Mouse (Mus musculus) neural tube, embryonic 10.5 days (tissue): ENCODE data around the gene Comp.

ENCODE experiments used
- DNase-seq: peaks from one replicate; pipeline ENCODE4 v3.0.0-alpha.2; 2017; ENCODE audit warnings: low spot score; ENCODE audit errors: extremely low spot score

Comp gene

DNA sequence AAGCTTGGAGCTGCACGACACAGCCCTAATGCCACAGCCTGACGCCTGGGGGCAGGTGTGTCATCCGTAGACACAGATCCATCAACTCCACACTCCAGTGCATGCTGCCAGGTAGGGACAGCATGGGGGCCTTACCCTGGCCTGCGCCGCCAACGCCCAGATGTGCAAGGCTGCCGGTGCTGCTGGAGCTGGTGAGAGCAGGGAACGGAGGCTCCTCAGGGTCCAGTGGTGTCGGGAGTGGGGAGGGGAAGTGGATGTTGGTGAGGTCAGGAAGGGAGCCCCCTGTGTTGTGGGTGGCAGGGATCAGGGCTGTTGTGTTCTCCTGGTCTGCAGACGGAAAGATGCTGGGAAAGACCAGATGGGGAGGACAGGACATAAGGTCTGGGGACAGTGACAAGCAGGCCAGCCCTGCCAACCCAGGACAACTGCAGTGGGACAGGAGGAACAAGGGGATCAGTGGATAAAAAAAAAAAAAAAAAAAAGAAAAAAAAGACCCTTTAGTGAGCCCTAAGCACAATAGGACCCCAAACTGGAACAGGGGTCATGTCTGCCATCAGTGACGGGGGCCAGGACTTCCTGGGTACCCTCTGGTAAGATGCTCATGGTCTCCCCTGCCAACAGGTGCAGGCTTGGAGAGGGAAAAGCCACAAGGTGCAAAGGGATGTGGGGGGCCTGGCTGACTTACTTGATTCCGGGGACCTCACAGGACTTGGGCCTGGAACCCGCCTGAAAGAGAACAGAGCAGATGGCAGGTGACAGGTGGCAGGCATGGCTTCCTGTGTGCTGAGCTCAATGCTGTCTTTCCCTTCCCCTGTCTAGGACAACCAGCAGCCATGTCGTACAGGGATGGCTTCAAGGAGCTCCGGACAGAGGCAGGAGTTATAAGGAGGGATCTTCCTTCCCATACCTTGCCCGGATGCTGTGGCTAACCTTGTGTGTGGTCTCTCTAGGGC lies 24.5 kb downstream of the Comp start:
- DNase-seq, result no peak

DNA sequence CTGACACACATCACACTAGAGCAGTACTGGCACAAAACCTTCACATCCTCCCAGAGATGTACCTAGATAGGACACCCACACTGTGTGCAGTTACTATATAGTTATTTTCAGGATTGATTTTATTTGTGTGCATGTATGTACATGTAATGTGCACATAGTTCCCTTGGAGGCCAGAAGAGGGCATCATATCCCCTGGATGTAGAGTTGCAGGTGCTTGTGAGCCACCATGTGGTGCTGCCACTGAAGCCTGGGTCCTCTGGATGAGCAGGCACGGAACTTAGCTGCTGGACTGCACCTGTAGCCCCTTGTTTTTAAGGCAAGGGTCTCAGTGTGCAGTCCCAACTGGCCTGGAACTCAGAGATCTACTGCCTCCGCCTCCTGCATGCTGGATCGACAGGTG lies 30.9 kb downstream of the Comp start:
- no peak for DNase-seq

DNA sequence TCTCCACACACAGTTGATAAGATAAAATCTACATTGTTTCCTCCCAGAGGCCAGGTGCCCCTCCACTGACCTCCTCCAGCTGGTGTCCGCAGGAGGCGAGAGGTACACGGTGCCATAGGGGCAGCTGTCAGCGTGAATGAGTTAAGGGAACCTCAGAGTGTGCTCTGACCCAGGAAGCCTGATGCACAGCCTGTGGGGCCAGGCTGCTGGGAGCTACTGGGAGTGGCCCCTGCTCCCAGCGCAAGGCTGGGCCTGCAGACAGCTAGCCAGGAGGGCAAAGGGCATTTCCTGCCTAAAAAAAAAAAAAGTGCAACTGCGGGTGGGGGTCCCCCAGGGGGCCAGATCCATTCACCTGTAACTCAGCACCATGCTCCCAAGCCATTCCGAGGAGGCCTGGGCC lies 31.8 kb downstream of the Comp start:
- no peak for DNase-seq

DNA sequence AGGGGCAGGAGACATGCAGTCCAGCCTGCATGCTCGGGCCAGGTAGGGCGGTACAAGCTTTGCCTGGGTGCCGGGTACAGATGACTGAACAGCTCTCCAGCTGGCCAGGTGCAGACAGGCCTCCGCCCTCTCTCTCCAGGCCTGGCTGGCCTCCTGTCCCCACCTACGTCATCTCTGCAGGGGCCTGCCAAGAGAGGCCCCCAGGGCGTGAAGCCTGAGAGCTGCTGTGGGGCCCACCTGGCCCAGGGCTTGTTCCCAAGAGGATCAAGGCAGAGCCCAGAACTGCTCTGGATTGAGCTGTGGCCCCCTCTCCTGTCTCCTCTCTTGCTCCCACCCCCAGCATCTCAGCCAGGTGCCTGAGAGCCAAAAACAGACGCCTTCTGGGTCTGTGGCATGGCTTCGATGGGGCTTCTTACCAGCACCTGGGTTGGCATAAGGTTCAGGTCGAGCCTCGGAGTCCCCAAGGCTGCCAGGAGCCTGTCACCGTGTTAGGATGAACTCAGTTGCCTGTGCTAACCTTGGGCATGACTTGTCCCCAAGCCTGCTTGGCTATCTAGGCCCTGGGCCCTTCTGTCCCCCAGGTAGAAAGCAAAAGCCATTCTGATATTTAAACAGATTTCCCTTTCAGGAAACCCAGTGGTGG lies 33.2 kb downstream of the Comp start:
- no peak for DNase-seq

DNA sequence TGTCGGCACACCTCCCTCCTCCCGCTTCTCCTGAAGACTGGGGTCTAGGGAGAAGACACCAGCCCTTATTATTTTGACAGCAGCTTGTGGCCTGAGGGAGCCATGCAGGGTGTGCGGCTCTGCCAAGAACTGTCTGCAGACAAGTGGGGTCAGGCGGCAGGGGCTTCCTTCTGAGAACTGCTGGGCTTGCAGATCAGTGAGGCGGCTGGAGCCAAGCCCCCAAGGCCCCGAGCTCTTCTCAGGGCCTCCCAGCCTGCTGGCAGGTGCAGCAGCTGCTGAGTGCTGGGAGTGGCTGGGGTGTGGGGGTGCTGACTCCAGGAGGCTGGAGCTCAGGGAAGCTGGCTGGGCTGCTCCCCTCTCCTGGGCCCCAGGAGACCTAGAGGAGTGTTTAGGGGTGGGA lies 34.9 kb downstream of the Comp start:
- no peak for DNase-seq

DNA sequence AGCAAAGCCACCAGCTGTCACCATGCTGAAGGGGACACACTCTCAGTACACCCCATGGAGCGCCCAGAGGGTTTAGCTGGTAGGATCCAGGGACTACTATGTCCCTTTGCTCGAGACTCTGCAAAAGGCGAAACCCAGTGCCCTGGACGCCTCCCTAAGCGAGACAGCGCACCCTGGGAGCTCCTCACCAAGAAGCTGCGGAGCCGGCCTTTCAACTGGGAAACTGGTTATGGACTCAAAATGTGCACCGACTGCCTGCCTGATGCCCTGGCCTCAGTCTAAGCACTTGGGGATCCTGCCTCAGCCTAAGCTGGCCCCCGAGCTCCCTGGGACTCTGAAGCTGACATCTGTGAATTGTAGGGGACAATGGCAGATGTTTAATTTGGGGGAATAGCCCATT lies 35.7 kb downstream of the Comp start:
- DNase-seq, result no peak

DNA sequence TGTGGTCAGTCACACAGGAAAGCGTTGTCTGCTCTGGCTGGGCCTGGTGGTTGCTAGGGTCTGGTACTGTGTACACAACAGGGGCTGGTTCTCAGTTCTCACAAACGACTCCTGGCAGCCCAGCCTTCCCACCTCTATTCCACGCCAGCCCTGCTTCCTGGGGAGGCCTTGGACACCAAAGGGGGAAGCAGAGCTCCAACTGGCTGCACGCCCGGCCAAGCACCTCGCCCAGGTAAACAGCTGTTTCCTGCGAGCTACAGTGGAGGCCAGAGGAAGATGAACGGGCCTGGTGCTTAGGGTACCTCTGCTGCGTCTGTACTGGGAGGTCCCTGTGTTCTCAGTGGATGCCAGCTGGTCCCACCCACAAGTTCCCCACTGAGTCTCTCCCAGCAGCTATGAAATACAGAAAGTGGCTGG lies 36.1 kb downstream of the Comp start:
- DNase-seq, result no peak

DNA sequence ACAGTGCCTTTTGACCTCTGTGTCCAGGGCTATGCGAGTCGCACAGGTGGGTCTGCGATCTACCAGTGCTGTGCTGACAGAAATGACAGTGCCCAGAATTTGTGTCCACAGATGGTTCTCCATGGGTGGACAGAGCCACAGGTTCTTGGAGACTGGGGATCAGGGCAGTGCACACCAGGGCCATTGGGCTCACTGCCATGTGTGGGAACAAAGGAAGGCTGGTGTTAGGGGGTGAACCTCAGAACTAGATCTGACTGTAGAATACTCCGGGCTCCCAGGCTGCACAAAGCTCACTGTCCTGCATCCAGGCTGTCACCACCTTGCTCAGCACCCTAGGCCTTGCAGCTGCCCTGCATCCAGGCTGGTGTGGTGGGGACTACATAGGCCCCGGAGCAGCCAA lies 36.9 kb downstream of the Comp start:
- no peak for DNase-seq

DNA sequence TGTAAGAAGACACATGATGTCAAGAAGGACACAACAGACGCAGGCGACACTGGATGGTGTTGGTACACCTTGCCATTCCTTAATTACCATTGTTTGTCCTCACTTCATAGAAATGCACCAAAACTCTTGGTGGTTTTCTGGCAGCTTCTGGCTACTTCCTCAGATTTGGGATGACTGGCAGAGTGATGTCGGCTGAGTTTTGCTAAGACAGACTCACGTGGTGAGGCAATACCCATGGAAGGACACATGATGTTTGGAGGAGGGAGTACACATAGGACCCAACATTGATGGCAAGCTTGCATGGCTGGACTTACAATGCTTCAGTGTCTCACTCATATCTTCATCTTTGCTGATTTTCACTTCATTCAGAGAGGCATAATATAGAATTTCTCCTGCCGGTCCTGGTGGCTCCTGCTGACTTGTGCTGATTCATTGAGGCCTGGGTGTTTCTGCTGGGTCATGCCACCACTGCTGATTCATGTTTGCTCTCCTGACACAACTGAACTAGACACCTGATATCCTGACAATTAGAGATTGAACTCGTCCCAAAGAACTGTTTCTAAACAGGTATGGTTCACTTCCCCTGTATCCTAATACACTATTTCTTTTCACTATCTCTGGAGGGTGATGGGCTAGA lies 41.1 kb downstream of the Comp start:
- DNase-seq, result no peak

DNA sequence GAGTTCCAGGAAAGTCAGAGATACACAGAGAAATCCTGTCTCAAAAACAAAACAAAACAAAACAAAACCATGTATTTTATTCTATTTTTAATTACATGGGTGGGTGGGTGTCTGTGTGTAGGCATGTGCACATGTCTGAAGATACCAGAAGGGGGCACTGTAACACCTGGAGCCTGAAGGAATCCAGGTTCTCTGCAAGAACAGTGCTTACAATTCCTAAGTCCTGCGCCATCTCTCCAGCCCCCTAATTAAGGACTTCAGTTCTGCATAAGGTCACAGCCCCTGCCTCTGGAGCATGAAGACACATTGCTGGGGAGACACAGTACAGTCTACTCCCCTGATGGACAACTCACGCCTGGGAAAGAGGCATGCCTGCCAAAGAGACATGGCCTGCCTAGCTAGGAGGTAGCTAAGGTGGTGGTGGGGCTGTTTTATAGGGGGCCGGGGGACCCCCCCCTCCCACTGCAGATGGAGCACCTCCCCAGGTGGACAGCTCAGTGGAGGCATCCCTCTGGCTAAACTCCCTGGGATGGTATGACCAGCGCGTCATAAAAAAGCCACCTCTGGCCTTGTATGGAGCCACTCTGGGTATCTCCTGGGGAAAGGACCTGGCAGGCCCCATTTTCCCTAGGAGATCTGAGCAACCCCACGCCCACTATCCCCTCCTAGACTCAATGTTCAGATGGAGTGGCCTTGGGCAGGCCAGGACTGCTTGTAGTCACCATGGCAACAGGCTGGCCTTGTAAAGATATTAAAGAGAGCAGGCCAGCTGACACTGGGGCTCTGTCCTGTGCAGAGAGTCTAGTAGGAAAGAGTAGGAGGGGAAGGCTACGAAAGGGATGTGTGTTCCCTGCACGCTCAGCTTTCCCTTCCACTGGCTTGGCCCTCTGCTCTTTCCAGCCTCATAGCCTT lies 42.4 kb downstream of the Comp start:
- peak; percentile 24 for DNase-seq

DNA sequence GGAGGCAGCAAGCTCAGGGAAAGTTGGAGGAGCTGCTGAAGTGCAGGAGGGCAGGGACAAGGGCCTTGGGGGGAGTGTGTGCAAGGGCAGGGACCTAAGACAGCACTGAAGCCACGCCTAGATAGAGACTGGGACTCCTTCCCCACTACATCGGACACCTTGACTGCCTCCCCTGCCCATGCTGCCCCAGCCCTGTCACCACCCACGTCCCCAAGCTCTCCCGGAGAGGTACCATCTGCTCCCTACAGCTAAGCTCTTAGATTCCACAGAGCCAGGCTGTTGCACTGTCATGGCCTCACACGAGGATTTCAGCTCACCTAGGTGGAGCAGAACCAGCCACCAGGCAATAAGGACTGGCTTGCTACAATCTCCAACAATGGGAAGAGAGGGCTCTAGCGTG lies 43.6 kb downstream of the Comp start:
- no peak for DNase-seq

DNA sequence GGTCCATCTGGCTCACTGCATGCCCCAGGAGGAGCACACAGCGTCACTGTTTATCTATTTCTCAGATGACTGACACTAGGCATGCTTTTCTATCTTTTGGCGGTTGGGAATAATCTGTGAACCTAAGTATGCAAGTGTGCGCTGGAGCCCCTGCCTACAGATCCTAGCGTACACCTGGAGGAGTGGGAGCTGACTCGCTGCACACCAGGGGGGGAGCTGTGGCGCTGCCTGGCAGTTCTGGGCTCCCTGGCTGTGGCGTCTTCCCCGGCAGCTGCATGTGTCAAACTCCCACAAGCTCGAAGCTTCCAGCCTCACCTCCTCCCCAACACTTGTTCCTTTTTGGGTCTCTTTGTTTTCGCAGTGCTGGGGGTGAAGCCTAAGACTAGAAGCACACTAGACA lies 44.6 kb downstream of the Comp start:
- DNase-seq, result no peak

DNA sequence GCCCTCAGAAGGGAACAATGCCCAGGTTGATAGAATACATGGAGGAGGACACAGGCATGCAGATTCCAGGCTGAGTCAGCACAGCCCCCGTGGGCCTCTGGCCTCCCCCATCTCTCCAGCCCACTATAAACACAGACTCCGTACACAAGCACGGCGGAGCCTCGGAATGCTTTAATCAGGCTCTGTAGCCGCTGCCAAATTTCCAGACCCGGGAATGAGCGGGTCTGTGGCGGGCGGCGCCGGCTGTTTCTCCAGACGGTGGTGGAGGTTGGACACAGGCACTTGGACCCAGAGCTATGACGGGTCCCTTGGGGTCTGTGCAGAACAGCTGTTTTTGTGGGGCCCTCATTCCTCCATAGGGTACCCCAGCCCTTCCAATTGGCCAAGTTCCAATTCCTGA lies 45.6 kb downstream of the Comp start:
- DNase-seq, result no peak

DNA sequence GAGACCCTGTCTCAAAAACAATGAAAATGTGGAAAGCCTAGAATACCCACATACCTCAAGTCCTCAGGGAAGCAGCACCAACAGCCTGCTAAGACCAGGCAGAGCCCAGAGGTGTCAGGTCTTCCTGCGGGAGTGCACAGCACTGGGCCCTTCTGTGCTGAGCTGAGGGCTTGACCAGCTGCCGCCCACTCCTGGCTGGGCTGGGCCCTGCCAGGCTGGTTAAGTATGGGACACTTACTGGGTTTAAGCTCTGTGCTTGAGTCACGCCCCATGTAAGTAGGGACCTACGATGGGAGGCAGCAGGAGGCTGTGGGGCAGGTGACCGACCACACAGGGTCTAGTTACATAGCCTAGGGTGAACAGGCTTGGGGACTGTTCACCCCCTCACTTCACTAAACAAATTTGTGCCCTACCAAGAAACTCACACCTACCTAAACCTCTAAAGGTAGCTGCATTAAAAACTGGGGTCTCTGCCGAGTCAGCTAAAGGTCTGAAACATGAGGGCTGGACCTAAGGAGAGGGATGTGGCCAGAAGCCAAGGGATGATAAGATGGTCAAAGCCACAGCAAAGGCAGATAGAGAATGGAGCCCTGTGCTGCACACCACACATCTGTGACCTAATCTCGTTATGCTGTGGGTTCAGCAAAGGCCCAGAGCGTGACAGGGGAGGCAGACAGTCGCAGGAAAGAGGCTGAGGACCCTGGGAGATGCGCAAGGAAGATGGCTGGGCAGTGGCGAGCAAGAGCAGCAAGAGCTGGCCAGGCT lies 46.7 kb downstream of the Comp start:
- DNase-seq, result no peak

DNA sequence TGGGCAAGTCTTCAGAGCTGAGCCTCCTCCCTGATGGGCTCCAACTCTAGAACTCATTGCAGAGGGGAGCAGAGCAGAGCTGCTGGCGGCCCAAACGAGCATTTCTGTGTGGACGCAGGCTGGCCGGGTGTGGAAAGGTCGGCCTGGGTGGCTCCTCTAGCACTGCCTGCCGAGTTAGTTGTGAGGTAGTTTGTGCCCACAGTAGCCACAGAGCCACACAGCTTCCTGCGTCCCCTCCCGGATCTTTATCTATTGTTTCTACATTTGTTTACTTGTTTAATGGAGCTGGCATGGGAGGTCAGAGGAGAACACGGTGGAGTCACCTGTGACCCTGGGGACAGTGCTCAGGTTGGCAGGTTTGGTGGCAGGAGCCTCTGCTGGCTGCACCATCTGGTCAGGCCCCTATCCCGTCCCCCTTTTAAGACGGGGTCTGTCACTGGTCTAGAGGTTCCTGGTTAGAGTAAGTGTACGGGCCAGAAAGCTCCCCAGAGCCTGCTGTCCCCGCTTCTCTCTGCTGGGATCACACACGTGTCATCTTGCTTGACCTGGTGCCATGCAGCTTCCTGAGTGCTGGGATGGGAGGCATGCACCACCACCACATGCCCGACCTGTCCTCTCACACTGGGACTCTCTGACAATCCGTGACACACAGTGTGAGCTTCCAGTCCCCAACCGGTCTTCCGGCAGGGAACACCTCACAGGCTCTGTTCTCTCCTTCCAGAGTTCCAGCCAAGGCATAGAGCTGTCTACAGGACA lies 48.2 kb downstream of the Comp start:
- DNase-seq, result no peak

DNA sequence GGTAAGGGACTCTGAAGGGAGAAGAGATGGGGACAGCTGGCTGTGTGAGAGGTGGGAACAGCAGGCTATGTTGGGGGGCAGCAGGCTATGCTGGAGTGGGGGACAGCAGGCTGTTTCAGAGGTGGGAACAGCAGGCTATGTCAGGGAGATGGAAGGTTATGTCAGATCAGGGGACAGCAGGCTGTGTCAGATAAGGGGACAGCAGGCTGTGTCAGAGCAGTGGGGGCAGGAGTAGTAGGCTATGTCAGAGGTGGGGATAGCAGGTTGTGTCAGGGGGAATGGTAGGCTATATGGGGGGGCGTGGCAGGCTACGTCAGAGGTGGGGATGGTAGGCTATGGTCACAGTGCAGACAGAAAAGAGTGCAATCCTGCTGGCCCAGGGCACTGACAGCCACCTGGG lies 49.4 kb downstream of the Comp start:
- no peak for DNase-seq

DNA sequence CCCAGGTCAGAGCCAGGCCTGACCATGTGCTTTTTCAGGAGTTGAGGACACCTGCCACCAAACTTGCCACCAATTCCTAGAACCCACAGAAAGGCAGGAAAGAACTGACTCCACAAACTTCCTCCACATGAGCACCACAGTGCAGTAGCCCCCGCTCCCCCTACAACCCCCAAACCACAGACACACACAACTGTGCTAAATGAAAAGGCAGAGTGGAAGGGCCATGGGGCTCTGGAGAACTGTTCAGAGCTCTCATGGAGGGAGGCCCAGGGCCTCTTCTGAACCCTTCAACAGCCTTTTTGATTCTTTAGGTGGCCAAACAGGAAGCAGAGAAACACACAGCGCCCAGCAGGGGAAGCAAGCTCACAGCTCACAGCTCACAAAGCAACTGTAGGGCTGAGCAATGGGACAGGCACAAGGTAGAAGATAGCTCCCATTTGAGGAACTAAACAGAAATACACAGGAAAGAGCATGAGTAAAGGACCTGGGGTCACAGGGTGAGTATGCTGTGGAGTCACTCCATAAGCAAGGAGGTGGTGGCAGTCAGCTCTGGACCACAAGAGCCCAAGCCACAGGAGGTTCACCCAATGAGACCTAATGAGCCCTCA lies 53.0 kb downstream of the Comp start:
- no peak for DNase-seq

DNA sequence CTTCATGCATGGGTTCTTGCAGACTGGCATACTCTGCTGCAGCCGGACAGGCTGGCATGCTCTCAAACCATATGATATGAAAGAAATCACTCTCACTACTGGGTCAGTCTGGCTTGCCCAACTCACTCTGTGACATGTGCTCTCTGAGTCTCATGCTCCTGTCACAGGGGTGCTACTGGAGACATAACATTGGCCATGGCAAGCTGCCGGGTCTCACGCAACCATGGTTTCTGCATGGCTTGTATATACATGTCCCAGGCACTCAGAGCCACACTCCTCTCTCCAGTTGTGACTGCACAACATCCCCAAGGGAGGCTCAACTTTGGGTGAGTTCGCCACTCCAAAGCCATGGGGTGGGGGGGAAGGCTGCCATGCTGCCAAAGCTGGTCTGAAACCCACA lies 57.9 kb downstream of the Comp start:
- no peak for DNase-seq
